Mouse (Mus musculus) granulocyte monocyte progenitor cell, adult 5-6 weeks (primary cell): ENCODE measurements at regions not wholly inside any gene's neighbourhood (a gene's known extent, or its start where the extent isn't known, plus 50 kb on each side); places are given as distances from the start of the nearest gene placed in this dataset.

Experiments
- ATAC-seq: replicated peaks from 2 replicates; pipeline ENCODE4 v1.8.0; 2016; ENCODE audit warnings: mild to moderate bottlenecking, moderate TSS enrichment, inconsistent platforms; ENCODE audit not compliant: poor library complexity, severe bottlenecking

GRCm38 (mm10) chr12:9255661-9256486 lies 226.1 kb downstream of the Ttc32 start:
- ATAC-seq = no peak

- ATAC-seq = no peak
Observed at GRCm38 (mm10) chr12:9256487-9256820, 226.7 kb downstream of the Ttc32 start.

- ATAC-seq = no peak
Observed at GRCm38 (mm10) chr12:9258221-9258620, 228.4 kb downstream of the Ttc32 start.

GRCm38 (mm10) chr12:9261662-9262061 lies 231.9 kb downstream of the Ttc32 start:
- ATAC-seq = no peak

- no peak for ATAC-seq
Observed at GRCm38 (mm10) chr12:9266221-9266620, 236.4 kb downstream of the Ttc32 start.

GRCm38 (mm10) chr12:9271484-9271883 lies 241.7 kb downstream of the Ttc32 start:
- no peak for ATAC-seq

- no peak for ATAC-seq
Observed at GRCm38 (mm10) chr12:9274181-9274580, 244.4 kb downstream of the Ttc32 start.

- ATAC-seq = no peak
Observed at GRCm38 (mm10) chr12:9275697-9276096, 245.9 kb downstream of the Ttc32 start.

- ATAC-seq = no peak
Observed at GRCm38 (mm10) chr12:9278735-9279134, 248.9 kb downstream of the Ttc32 start.

GRCm38 (mm10) chr12:9279893-9280605 lies 250.3 kb downstream of the Ttc32 start:
- ATAC-seq = no peak

- ATAC-seq = no peak
Observed at GRCm38 (mm10) chr12:9287271-9287670, 257.5 kb downstream of the Ttc32 start.

- ATAC-seq = no peak
Observed at GRCm38 (mm10) chr12:9292656-9293055, 262.9 kb downstream of the Ttc32 start.

GRCm38 (mm10) chr12:9295211-9295610 lies 265.4 kb downstream of the Ttc32 start:
- no peak for ATAC-seq

GRCm38 (mm10) chr12:9298848-9299655 lies 269.3 kb downstream of the Ttc32 start:
- ATAC-seq = no peak

- ATAC-seq = no peak
Observed at GRCm38 (mm10) chr12:9304146-9304545, 265.8 kb upstream of the Osr1 start.

GRCm38 (mm10) chr12:9337891-9338672 lies 231.8 kb upstream of the Osr1 start:
- ATAC-seq = no peak

- ATAC-seq = no peak
Observed at GRCm38 (mm10) chr12:9338801-9339231, 231.1 kb upstream of the Osr1 start.

- ATAC-seq = no peak
Observed at GRCm38 (mm10) chr12:9340769-9341168, 229.1 kb upstream of the Osr1 start.

- ATAC-seq = no peak
Observed at GRCm38 (mm10) chr12:9345359-9345758, 224.6 kb upstream of the Osr1 start.

GRCm38 (mm10) chr12:9355512-9355911 lies 214.4 kb upstream of the Osr1 start:
- no peak for ATAC-seq
